Mouse (Mus musculus) cerebellum, adult 11-12 months (tissue): ENCODE measurements around the gene Rev1.

Experiments
- DNase-seq: peaks from one replicate; pipeline ENCODE4 v3.0.0; 2022

The Rev1 gene

DNA sequence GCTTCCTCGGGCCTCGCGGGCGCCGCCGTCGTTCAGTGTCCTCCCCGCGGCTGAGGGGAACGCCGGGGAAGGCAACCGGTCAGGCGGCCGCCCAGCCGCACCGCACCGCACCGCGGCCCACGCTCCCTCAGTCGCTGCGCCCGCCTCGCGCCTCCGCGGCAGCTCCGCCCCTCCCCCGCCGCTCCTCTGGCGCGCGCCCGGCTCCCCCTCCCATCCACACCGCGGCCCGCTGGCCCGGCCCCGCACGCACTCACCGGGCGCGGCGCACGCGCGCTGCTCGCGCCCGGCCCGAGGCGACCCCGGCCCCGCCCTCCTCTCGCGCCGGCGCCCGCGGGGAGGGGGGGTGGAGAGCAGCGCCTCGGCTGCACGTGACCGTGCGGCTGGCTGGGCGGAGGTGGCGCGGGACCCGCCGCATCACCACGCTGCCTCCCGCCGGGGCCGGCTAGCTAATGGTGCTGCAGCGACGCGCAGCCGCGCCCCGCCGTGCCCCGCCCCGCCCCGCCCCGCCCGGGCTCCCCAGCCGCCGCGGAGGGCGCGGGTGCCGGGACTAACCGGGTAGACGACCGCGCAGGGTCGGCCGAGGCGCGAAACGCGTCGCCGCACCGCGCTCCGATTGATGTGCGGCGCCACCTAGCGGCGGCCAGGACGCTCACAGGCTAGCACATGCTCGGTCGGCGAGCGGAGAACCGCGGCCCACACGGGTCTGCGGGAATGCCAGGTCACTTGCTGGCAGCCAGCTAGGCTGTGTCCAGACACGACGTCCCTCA is at the start of gene Rev1:
TSS of gene Rev1 (minus strand) at position 301 of the 767 bp plus-strand sequence.
- DNase-seq: peak; percentile 99

DNA sequence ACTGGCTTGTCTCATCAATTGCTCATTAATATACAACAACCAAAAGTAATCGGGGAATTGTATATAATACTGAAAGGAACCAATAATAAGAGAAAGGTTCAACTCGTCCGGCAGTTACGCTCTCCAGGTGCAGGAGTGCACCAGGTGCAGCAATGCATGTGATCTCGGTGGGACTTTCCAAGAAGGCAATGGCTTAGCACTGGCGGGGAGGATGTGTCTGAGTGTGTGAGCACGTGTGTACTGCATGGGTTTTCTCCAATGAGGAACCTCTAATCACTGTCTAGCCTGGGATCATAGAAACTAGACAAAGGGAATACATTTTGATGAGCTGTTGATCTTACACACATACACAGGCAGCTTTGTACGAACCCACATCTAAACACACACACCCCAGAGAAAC is 49.3 kb upstream of the Rev1 start:
- no peak for DNase-seq

- DNase-seq: no peak
These were observed 46.5 kb upstream of the Rev1 start for GRCm38 (mm10) chr1:38176077-38176476.

GRCm38 (mm10) chr1:38171874-38172273 is 42.3 kb upstream of the Rev1 start:
- DNase-seq: no peak

DNA sequence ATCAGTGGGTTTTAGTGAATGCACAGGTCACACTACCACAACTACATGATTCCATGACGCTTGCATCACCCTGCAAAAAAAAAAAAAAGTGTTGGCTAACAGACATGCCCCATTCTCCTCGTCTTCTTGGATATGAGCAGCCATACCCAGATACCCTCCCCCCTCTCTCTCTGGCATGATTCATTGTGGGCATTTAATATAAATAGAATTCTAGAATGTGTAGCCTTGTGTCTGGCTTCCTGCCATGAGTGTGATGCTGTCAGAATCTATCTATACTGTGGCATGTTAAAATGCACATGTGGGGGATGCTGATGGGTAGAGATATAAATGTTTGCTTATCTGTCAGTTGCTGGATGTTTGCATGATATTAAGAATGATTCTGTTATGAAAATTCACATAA is 36.1 kb upstream of the Rev1 start:
- DNase-seq: no peak

GRCm38 (mm10) chr1:38150086-38150485 is 20.5 kb upstream of the Rev1 start:
- DNase-seq: no peak

DNA sequence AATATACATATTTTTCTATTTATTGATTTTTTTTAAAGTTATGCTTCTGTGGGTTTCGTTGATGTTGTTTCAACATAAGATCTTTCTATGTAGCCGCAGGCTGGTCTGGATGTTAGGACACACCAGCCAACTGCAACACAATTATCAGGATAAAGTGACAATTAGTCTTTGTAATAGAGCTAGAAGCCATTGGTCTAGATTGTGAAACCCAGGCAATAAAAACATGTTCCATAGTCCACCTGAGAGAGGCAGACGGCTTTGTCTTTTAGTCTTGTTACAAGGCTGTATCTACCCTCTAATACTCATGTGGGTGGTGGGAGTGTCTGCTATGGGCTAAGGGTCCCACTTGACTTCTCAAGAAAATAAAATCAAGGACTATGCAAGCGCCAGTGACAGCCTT is 16.4 kb upstream of the Rev1 start:
- no peak for DNase-seq

GRCm38 (mm10) chr1:38141371-38141770 is 11.8 kb upstream of the Rev1 start:
- no peak for DNase-seq

DNA sequence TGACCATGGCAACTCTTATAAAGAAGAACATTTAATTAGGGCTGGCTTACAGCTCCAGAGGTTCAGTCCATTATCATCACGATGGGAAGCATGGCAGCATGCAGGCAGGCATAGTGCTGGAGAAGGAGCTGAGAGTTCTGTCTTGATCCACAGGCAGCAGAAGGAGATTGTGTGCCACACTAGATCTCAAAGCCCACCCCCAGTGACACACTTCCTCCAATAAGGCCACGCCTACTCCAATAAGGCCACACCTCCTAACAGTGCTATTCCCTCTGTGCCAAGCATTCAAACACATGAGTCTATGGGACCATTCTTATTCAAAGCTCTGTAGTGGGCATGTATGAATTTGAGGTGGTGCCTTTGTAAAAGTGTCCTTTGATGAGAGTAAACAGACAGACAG is 11.3 kb upstream of the Rev1 start:
- no peak for DNase-seq

DNA sequence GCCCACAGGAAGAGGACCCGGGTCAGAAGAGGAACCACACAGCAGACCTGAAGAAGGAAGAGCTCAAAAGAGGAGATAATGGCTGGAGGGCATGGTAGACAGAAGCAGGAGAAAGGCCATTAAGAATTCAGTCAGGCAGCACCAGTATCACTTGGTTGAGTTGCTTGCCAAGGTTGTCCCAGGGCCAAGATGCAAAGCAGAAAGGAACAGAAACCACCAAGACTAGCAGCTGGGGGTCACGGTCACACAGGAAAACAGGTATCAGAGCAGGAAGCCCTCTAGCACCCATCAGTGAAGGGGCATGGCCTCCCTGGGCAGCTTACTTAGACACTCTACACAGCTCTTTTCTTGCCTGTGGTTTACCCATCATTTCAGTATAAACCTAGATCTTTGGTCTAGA is 9.8 kb upstream of the Rev1 start:
- no peak for DNase-seq

- DNase-seq: no peak
These were observed 3.3 kb upstream of the Rev1 start for GRCm38 (mm10) chr1:38132942-38133341.

DNA sequence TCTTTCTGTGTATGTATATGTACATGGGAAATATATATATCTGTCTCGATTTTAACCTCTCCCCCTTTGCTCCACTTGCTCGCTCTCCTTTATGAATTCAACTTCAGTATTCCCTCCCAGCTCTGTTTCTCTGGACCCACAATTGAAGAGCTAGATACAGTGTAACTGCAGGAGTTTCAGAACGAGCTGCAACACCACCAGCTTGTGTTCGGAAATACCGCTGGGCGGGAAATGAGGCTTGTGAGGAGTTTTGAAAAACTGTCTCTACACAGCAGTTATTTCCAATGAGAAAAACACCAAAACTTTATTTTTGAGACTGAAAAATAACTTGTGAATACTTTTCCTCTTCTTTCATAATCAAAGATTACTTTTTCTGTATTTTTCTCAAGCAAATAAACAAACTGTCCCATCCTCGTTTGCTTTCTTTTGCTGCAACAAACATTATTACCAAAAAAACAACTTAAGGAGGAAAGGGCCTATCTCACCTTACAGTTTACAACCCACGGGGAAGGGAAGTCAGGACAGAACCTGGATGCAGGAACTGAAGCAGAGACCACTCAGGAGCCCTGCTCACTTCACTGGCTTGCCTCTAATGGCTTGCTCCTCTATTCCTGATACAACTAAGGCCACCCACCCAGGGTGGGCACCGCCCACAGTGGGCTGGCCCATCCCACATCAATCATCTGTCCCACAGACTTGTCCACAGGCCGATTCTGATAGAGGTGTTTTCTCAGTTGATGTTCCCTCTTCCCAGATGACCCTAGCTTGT is 1.3 kb upstream of the Rev1 start:
- DNase-seq: peak; percentile 57

- peak; percentile 82 for DNase-seq
These were observed 623 bp downstream of the Rev1 start for GRCm38 (mm10) chr1:38128919-38129436.

GRCm38 (mm10) chr1:38127036-38127435 is 2.6 kb downstream of the Rev1 start:
- DNase-seq: no peak

GRCm38 (mm10) chr1:38126426-38126825 is 3.2 kb downstream of the Rev1 start:
- DNase-seq: no peak

DNA sequence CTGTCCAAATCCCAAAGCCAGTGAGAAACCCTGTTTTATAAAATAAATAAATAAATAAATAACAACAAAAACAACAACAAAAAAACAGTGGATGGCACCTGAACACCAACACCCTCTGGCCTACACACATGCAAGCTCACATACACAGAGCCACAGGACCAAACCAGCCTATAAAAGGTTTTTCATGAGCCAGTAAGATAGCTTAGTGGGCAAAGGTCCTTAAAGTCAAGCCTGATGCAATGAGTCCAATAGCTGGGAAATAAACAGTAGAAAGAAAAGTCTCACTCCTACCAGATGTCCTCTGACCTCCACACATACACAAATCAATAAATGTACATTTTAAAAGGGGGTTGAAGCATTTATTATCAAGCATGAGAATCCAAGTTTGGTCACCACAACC is 5.3 kb downstream of the Rev1 start:
- no peak for DNase-seq

DNA sequence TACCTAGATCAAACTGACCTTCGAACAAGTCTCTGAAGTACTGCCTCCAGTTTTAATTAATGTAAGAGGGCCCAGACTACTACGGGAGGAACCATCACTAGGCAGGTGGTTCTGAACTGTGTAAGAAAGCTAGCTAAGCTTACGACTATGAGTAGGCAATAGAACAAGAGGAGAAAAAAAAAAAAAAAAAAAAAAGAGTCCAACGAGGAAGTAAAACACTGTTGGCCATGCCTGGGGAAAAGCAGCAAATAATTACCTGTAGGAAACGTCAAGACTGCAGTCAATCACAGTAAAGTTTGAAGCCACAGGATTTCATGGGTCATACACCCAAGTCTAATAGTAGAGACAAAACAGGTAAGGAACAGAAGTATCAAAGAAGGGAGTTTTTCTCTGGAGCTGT is 8.7 kb downstream of the Rev1 start:
- no peak for DNase-seq

DNA sequence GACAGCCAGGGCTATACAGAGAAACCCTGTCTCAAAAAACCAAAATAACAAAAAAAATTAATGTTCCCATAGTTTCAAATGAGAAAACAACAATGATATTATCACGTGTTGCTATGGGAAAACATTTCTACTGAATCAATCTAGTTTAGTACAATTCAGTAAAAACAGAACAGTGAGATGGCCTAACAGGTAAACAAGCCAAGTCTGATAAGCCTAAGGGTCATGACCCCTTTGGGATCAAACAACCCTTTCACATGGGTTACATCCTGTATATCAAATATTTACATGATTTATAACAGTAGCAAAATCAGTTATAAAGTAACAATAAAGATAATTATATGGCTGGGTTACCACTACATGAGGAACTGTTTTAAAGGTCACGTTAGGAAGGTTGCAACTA is 11.0 kb downstream of the Rev1 start:
- DNase-seq: no peak

- DNase-seq: no peak
These were observed 19.8 kb downstream of the Rev1 start for GRCm38 (mm10) chr1:38109786-38110185.

- DNase-seq: no peak
These were observed 25.8 kb downstream of the Rev1 start for GRCm38 (mm10) chr1:38103813-38104212.

DNA sequence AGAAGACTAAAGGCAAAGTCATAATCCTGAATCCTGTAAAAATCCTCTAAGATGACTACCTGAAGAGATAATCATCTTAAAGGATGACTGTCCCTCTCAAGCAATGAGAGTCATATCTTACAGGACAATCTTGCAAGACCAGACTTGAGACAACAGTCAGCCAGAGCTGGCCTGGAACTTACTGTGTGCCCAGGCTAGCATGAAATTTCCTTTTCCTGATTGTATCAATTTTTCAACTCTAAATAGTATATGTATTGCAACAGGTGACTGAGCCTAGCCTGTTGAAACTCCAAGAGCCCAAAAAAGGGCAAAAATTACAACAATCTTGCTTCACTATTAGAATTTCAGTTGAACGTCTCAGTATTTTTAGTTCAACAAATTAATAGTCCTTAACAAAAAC is 26.4 kb downstream of the Rev1 start:
- DNase-seq: no peak

DNA sequence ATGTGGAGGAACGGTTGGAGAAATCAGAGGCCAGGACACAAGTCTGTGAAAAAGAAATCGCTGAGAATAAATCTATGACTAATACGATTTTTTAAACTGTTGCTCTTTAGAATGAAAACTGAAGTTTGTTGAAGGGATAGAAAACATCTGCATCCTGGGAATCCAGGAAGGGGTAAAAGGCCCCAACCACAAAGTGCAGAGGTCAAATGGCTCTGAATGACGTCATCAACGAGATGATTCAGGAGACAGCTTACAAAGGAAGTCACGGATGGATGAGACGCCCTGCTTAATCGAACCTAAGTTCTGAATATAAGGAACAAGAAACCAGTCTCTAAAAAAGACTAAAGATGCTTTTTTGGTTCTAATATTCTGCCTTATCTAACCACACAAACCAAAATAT is 48.3 kb downstream of the Rev1 start:
- no peak for DNase-seq

DNA sequence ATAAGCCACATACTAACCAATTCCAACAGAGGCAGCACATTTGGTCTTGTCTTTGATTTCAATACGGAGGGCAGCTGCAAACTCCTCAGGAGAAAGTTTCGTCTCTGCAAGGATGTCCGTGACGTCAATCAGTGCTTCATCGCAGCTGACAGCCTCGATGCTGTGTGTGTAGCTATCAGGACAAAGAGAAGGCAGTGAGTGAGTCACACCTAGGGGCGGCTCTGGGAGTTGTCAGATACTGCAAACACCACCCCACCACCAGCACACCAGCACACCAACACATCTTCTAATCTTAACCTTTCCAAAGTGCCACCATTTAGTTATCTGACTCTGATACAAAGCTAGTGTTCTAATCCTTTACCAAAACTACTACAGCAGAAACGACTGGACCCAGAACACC is 58.3 kb downstream of the Rev1 start:
- DNase-seq: no peak

- DNase-seq: peak; percentile 32
These were observed 62.3 kb downstream of the Rev1 start for GRCm38 (mm10) chr1:38067276-38067675.
